Mouse (Mus musculus) CH12.LX (cell line): ENCODE measurements at regions not wholly inside any gene's neighbourhood (a gene's known extent, or its start where the extent isn't known, plus 50 kb on each side); places are given as distances from the start of the nearest gene placed in this dataset.

Source experiments
- DNase-seq: peaks from one replicate; pipeline ENCODE4 v3.0.0-alpha.2; 2013; ENCODE audit errors: extremely low read depth
- H3K27ac ChIP-seq: 2 replicates; pipeline ENCODE4 v1.5.1; 2012; ENCODE audit warnings: low read depth, mild to moderate bottlenecking, control low read depth, moderate library complexity; ENCODE audit not compliant: insufficient read depth
- H3K27me3 ChIP-seq: replicated peaks from 2 replicates; pipeline ENCODE3; 2012; ENCODE audit warnings: inconsistent platforms
- H3K36me3 ChIP-seq, 2 experiments: replicated peaks in 1 of 2; 2 replicates each; pipeline versions ENCODE3 to v1.6.1; 2012; ENCODE audit warnings: inconsistent platforms in 1 of 2, low read length in 1 of 2, mild to moderate bottlenecking in 1 of 2, mixed read lengths in 1 of 2, moderate library complexity in 1 of 2; ENCODE audit not compliant: control insufficient read depth in 1 of 2, insufficient read depth in 1 of 2
- H3K4me1 ChIP-seq, 2 experiments: 2 replicates each; pipeline ENCODE4 v1.6.1; 2012; ENCODE audit warnings: inconsistent platforms in 1 of 2, moderate library complexity in 1 of 2; ENCODE audit not compliant: insufficient read depth in 2 of 2, control insufficient read depth in 1 of 2
- H3K4me2 ChIP-seq: 2 replicates; pipeline ENCODE4 v1.6.1; 2012; ENCODE audit warnings: low read depth, mild to moderate bottlenecking, control low read depth; ENCODE audit not compliant: poor library complexity, insufficient read depth, severe bottlenecking
- H3K4me3 ChIP-seq, 3 experiments: fragments of 150-350 bp in 1 of 3; sonication (generic) in 1 of 3; replicated peaks in 1 of 3; 2 replicates each; pipeline versions ENCODE3 to v1.5.1; 2011 to 2012; ENCODE audit warnings: low read depth in 2 of 3, low read length in 2 of 3, mild to moderate bottlenecking in 2 of 3, moderate library complexity in 2 of 3, control low read depth in 1 of 3, improper control_type of control experiment in 1 of 3, inconsistent platforms in 1 of 3, mixed read lengths in 1 of 3; ENCODE audit not compliant: poor library complexity in 1 of 3
- H3K79me2 ChIP-seq: replicated peaks from 2 replicates; pipeline ENCODE4 v1.6.1; 2012; ENCODE audit warnings: mild to moderate bottlenecking, moderate library complexity; ENCODE audit not compliant: control insufficient read depth, poor library complexity, insufficient read depth, severe bottlenecking; ENCODE audit errors: extremely low read depth
- H3K9ac ChIP-seq: 2 replicates; pipeline ENCODE4 v1.6.1; 2012; ENCODE audit warnings: low read depth, mild to moderate bottlenecking, control low read depth, moderate library complexity; ENCODE audit not compliant: insufficient read depth
- H3K9me3 ChIP-seq: replicated peaks from 2 replicates; pipeline ENCODE3; 2012; ENCODE audit warnings: low read length, inconsistent platforms, mixed read lengths
- CTCF ChIP-seq, 2 experiments: IDR thresholded peaks in 1 of 2; conservative IDR thresholded peaks in 1 of 2; 2 replicates each; pipeline ENCODE4 v1.5.1; 2011 to 2012; ENCODE audit warnings: low read depth in 2 of 2, low read length in 2 of 2, improper control_type of control experiment in 1 of 2, inconsistent platforms in 1 of 2, mild to moderate bottlenecking in 1 of 2, moderate library complexity in 1 of 2
- EP300 ChIP-seq: IDR thresholded peaks from 2 replicates; pipeline ENCODE4 v1.6.1; 2011; ENCODE audit warnings: low read length, improper control_type of control experiment
- GABPA ChIP-seq: IDR thresholded peaks from 2 replicates; pipeline ENCODE4 v1.6.1; 2012; ENCODE audit warnings: low read depth, low read length, improper control_type of control experiment, inconsistent platforms; ENCODE audit not compliant: insufficient replicate concordance
- HCFC1 ChIP-seq: IDR thresholded peaks from 2 replicates; pipeline ENCODE4 v1.6.1; 2012; ENCODE audit warnings: low read depth, mild to moderate bottlenecking, inconsistent platforms, low read length, improper control_type of control experiment
- IRF4 ChIP-seq: IDR thresholded peaks from 2 replicates; pipeline ENCODE4 v1.6.1; 2014; ENCODE audit warnings: low read depth, mild to moderate bottlenecking, inconsistent platforms, low read length, improper control_type of control experiment
- JUN ChIP-seq: IDR thresholded peaks from 2 replicates; pipeline ENCODE4 v1.6.1; 2011; ENCODE audit warnings: low read depth, mild to moderate bottlenecking, low read length, improper control_type of control experiment, moderate library complexity; ENCODE audit not compliant: insufficient read depth
- JUND ChIP-seq: conservative IDR thresholded peaks from 2 replicates; pipeline ENCODE4 v1.6.1; 2011; ENCODE audit warnings: low read depth, low read length, improper control_type of control experiment
- KAT2A ChIP-seq: IDR thresholded peaks from 2 replicates; pipeline ENCODE4 v1.6.1; 2012; ENCODE audit warnings: low read length, improper control_type of control experiment, inconsistent platforms; ENCODE audit not compliant: insufficient replicate concordance
- MAFK ChIP-seq: IDR thresholded peaks from 2 replicates; pipeline ENCODE4 v1.6.1; 2011; ENCODE audit warnings: low read length, improper control_type of control experiment; ENCODE audit not compliant: insufficient replicate concordance
- MAX ChIP-seq: IDR thresholded peaks from 2 replicates; pipeline ENCODE4 v1.6.1; 2011; ENCODE audit warnings: low read length, improper control_type of control experiment
- MEF2A ChIP-seq: IDR thresholded peaks from 2 replicates; pipeline ENCODE4 v1.6.1; 2014; ENCODE audit warnings: low read depth, mild to moderate bottlenecking, inconsistent platforms, low read length, improper control_type of control experiment, borderline replicate concordance
- MXI1 ChIP-seq: IDR thresholded peaks from 2 replicates; pipeline ENCODE4 v1.6.1; 2011; ENCODE audit warnings: mild to moderate bottlenecking, low read depth, low read length, improper control_type of control experiment
- NRF1 ChIP-seq: IDR thresholded peaks from 2 replicates; pipeline ENCODE4 v1.6.1; 2014; ENCODE audit warnings: low read depth, mild to moderate bottlenecking, inconsistent platforms, low read length, improper control_type of control experiment, moderate library complexity
- PAX5 ChIP-seq: IDR thresholded peaks from 2 replicates; pipeline ENCODE4 v1.6.1; 2012; ENCODE audit warnings: low read length, inconsistent platforms, mixed read lengths
- POLR2A ChIP-seq: IDR thresholded peaks from 2 replicates; pipeline ENCODE4 v1.6.1; 2011; ENCODE audit warnings: low read depth, mild to moderate bottlenecking, improper control_type of control experiment, low read length
- POLR2AphosphoS2 ChIP-seq: IDR thresholded peaks from 2 replicates; pipeline ENCODE4 v1.6.1; 2011; ENCODE audit warnings: low read depth, low read length, improper control_type of control experiment
- RAD21 ChIP-seq: IDR thresholded peaks from 2 replicates; pipeline ENCODE4 v1.6.1; 2011; ENCODE audit warnings: low read depth, mild to moderate bottlenecking, low read length, improper control_type of control experiment, moderate library complexity
- SMC3 ChIP-seq: IDR thresholded peaks from 2 replicates; pipeline ENCODE4 v1.6.1; 2011; ENCODE audit warnings: low read depth, low read length, improper control_type of control experiment
- USF1 ChIP-seq: IDR thresholded peaks from 2 replicates; pipeline ENCODE4 v1.6.1; 2014; ENCODE audit warnings: low read depth, mild to moderate bottlenecking, inconsistent platforms, low read length, improper control_type of control experiment
- USF2 ChIP-seq: conservative IDR thresholded peaks from 2 replicates; pipeline ENCODE4 v1.6.1; 2011; ENCODE audit warnings: low read depth, low read length, improper control_type of control experiment
- ZKSCAN1 ChIP-seq: IDR thresholded peaks from 2 replicates; pipeline ENCODE4 v1.6.1; 2012; ENCODE audit warnings: low read depth, inconsistent platforms, low read length, improper control_type of control experiment, borderline replicate concordance
- ZMIZ1 ChIP-seq: IDR thresholded peaks from 2 replicates; pipeline ENCODE4 v1.6.1; 2012; ENCODE audit warnings: low read depth, mild to moderate bottlenecking, inconsistent platforms, low read length, improper control_type of control experiment
- ZNF384 ChIP-seq: IDR thresholded peaks from 2 replicates; pipeline ENCODE4 v1.6.1; 2012; ENCODE audit warnings: low read depth, low read length, improper control_type of control experiment, inconsistent platforms
- dilution Hi-C: fragments of 300-500 bp; cut with MboI; formaldehyde crosslinking; loops from 2 replicates; pipeline ENCODE4 v1.14.3; 2020; ENCODE audit warnings: low sequenced_read_pairs; ENCODE audit not compliant: extremely low pct_unique_long_range_greater_than_20kb, extremely low pct_ligation_motif_present
- in situ Hi-C: fragments of 300-500 bp; cut with MboI; formaldehyde crosslinking; loops from 3 replicates; pipeline ENCODE4 v1.14.3; 2019; ENCODE audit warnings: low sequenced_read_pairs, low pct_ligation_motif_present, low pct_unique_long_range_greater_than_20kb, mixed read lengths

- no peaks in the 10 kb centered on the region for H3K36me3 ChIP-seq
- H3K79me2 ChIP-seq: no peaks in the 10 kb centered on the region
- no peak overlapping the region for H3K27ac ChIP-seq
- H3K4me2 ChIP-seq: no peak overlapping the region
- H3K4me1 ChIP-seq: no peaks in the 10 kb centered on the region
- dilution Hi-C loops (no loop called here), in situ Hi-C loops (no loop called here)
- DNase-seq: no peak
- H3K27me3 ChIP-seq: no peaks in the 10 kb centered on the region
- TF ChIP-seq SMC3 (no peak), JUND (no peak), ZNF384 (no peak), IRF4 (no peak), ZMIZ1 (no peak), PAX5 (no peak), CTCF (conservative IDR thresholded peaks at IDR 0.05 in 1 of 2, IDR thresholded peaks at IDR 0.05 in 1 of 2; ENCODE audit: low read depth in 2 of 2, low read length in 2 of 2) (no peak), EP300 (no peak), HCFC1 (no peak), MEF2A (no peak), MXI1 (no peak), GABPA (no peak)
- peaks cover 49% of the 10 kb centered on the region for H3K9me3 ChIP-seq
- no peak overlapping the region for H3K9ac ChIP-seq
- H3K4me3 ChIP-seq: no peak overlapping the region
Observed at GRCm38 (mm10) chr9:94467846-94468245, 70.0 kb downstream of the 1190002N15Rik start.

GRCm38 (mm10) chr9:94456085-94456531 lies 81.8 kb downstream of the 1190002N15Rik start:
- DNase-seq: no peak
- Histone ChIP-seq H3K4me2 (no peak overlapping the region), H3K79me2 (no peaks in the 10 kb centered on the region), H3K27me3 (no peaks in the 10 kb centered on the region), H3K4me1 (no peaks in the 10 kb centered on the region), H3K36me3 (no peaks in the 10 kb centered on the region), H3K4me3 (no peak overlapping the region), H3K9ac (no peak overlapping the region), H3K9me3 (peaks cover 65% of the 10 kb centered on the region), H3K27ac (no peak overlapping the region)
- dilution Hi-C loops (no loop called here), in situ Hi-C loops (no loop called here)
- TF ChIP-seq JUN: no peak
- no peak for TF ChIP-seq ZKSCAN1
- TF ChIP-seq CTCF (conservative IDR thresholded peaks at IDR 0.05 in 1 of 2, IDR thresholded peaks at IDR 0.05 in 1 of 2; ENCODE audit: low read depth in 2 of 2, low read length in 2 of 2): no peak
- no peak for TF ChIP-seq POLR2AphosphoS2
- no peak for TF ChIP-seq MAX
- TF ChIP-seq MAFK: no peak
- no peak for TF ChIP-seq POLR2A
- no peak for TF ChIP-seq PAX5
- TF ChIP-seq JUND: no peak
- no peak for TF ChIP-seq NRF1
- TF ChIP-seq ZNF384: no peak
- TF ChIP-seq KAT2A: no peak
- TF ChIP-seq USF1: no peak
- TF ChIP-seq USF2: no peak
- TF ChIP-seq RAD21: no peak
